Mouse (Mus musculus) pancreas, adult 10 weeks (tissue): ENCODE measurements around the gene Plekhd1. TPM values are rescaled to one million over a fixed set of nuclear protein-coding genes. Genes with fewer than 3 reads are reported as not detected.

ENCODE experiments used
- polyA plus RNA-seq: library from polyadenylated mRNA; stranded (reverse); fragments of 350-450 nt; fragmentation: Illumina TruSeq; extraction: RNeasy Lipid Tissue Mini Kit (QIAGEN cat#74804); gene quantifications from one replicate; pipeline ENCODE4 v1.2.3, GENCODE M21; 2015; ENCODE audit warnings: low read depth, low replicate concordance; ENCODE audit not compliant: insufficient read depth

Gene Plekhd1
- not detected for polyA plus RNA-seq

DNA sequence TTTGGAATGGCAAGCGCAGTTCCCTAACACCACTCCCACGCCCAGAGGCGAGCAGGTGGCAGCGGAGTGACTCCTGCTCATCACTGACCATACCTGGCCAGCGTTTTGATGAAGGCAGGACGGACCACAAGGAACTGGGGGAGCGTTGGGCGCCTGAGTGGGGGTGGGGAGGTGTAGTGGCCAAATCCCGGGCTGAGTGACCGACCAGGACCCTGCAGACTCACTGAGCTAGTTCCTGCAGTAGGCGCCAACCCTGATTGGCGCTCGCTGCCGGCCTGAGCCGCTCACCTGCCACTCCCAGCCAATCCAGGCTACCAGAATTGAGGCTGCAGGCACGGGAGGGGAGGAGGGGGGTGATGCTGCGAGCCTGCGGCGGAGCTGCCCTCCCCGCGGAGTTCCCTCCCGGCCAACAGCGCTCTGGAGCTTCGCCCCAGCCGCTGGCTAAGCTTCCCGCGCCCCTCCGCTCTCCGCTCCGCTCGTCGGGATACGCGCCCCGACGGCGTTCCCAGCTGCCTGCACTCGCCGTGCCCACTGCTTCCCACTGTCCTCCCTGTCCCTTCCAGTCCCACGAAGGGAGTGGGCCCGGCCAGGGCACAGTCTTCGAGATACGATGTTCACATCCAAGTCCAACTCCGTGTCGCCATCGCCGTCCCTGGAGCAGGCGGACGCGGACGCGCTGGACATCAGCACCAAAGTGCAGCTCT is at the start of gene Plekhd1:
Gene Plekhd1, plus strand, starts transcription at position 323 of the 704 bp plus-strand sequence.

DNA sequence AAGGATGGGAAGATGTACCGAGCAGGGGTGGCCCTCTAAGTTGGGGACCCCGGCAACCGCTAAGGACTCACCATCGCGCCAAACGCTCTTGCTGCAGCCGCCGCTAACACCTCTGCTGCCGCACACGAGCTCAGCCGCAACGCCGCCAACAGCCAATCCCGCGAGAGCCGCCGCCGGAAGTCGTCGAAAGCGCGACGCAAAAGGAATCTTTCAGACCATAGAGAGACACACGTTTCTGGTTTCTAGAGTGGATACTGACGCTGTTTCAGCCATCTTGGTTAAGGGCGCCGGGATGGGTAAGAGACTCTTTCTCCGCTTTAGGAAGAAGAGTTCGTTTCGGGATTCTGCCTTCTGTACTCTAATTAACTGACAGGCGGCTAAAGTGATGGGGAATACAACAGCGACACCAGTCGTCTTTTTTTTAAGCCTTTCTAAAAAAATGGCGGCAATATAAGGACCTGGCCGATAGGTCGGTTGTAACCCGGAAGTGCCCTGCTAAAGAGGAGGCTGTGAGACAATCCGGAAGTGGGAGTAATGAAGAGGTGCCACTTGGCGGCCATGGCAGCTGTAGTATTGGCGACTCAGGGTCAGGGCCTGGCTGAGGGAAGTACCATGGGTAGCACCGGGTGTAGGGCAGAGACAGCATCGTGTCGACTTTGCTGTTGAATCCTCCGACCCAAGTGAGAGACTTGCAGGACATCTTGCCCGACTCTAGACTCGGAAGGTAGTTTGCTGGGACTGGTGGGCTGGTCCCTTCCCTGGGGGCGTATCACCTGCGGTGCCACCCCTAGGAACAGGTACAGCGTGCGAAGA is 48.5 kb upstream of the Plekhd1 start, which contains the start of the genes Slc39a9 and Erh:
Gene Slc39a9, plus strand, starts transcription at position 191 of the 813 bp plus-strand sequence.
Gene Erh, minus strand, starts transcription at position 649 of the 813 bp plus-strand sequence.

DNA sequence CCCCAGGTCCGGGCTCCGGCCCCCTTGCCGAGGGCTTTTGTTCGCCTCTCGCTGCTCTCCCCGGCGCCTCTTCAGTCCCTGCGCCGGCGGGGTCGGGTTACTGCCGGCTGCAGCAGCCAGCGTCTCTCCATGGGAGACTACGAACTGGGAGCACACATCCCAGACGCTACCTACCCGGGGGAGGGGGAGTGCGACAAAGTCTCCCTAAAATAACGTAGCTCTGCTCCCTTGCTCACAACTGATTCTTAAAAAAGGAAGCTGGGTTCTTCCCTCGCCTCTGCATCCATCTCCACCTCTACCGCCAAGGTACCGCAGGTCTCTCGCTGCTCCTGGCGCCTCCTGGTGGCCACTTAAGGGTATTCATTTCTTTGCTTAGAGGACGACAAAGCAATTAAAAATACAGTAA is 68.0 kb downstream of the Plekhd1 start, which contains the start of gene Ccdc177:
Gene Ccdc177, minus strand, starts transcription at position 292 of the 406 bp plus-strand sequence.

Other genes starting within 250 kb of the Plekhd1 start
- gene Exd2, start 229.5 kb upstream of the Plekhd1 start, polyA plus RNA-seq = 8.1 TPM
- gene Galnt16, start 174.3 kb upstream of the Plekhd1 start, polyA plus RNA-seq = 2.8 TPM
- gene Slc39a9, start 48.7 kb upstream of the Plekhd1 start, polyA plus RNA-seq = 9.6 TPM
- 10.8 TPM for gene Erh, start 48.2 kb upstream of the Plekhd1 start, polyA plus RNA-seq
- not detected for gene Ccdc177, start 68.1 kb downstream of the Plekhd1 start, polyA plus RNA-seq
- 6.0 TPM for gene Susd6, start 97.9 kb downstream of the Plekhd1 start, polyA plus RNA-seq